8 mouse cellular contexts compared by ENCODE assay signal in the genomic region with DNA sequence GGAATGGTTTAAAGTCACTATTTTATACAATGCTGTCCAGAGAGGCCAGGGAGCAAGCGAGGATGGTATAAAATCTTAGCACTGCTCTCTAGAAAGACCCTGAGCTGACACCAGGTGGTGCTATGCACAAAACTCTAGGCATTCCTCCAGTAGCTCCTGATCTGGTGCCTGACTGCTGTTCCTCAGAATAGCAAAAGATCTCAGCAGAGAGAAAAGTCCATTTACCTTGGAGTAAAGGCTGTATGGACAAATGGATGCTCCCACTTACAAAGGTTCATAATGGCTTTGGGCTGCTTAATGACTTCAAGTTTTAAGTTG.
DNase-seq lines count a peak whose midpoint lies in the region; ATAC-seq and TF ChIP-seq lines count a peak whose summit lies in the region.

No protein-coding gene starts in this region.

- no peaks in the 10 kb centered on the region for H3K36me3 ChIP-seq in heart, postnatal 0 days (replicated peaks; ENCODE audit: control insufficient read depth, insufficient read depth, low read length)
- H3K36me3 ChIP-seq in heart, embryonic 11.5 days (ENCODE audit: control insufficient read depth, insufficient read depth, low read length) = no peaks in the 10 kb centered on the region
- no peaks in the 10 kb centered on the region for H3K36me3 ChIP-seq in forebrain, embryonic 15.5 days
- H3K36me3 ChIP-seq in midbrain, embryonic 13.5 days = no peaks in the 10 kb centered on the region

- no peak overlapping the region for H3K4me3 ChIP-seq in heart, postnatal 0 days (ENCODE audit: low read depth, low read length)
- no peak overlapping the region for H3K4me3 ChIP-seq in heart, embryonic 11.5 days (ENCODE audit: low read depth, low read length)
- no peak overlapping the region for H3K4me3 ChIP-seq in forebrain, embryonic 15.5 days
- no peak overlapping the region for H3K4me3 ChIP-seq in midbrain, embryonic 13.5 days (replicated peaks)

- no peak overlapping the region for H3K4me2 ChIP-seq in heart, postnatal 0 days (ENCODE audit: low read depth, low read length)
- H3K4me2 ChIP-seq in heart, embryonic 11.5 days = no peak overlapping the region
- no peak overlapping the region for H3K4me2 ChIP-seq in forebrain, embryonic 15.5 days (replicated peaks)
- no peak overlapping the region for H3K4me2 ChIP-seq in midbrain, embryonic 13.5 days (replicated peaks)

- WGBS in heart, postnatal 0 days = 62% methylated on average over 1 of the region's 1 CpGs
- WGBS in heart, embryonic 11.5 days (ENCODE audit: insufficient replicate concordance) = 55% methylated on average over 1 of the region's 1 CpGs
- WGBS in forebrain, embryonic 15.5 days = 67% methylated on average over 1 of the region's 1 CpGs
- WGBS in midbrain, embryonic 13.5 days = 56% methylated on average over 1 of the region's 1 CpGs

- H3K27ac ChIP-seq in heart, postnatal 0 days (ENCODE audit: low read depth) = no peak overlapping the region
- no peak overlapping the region for H3K27ac ChIP-seq in heart, embryonic 11.5 days (ENCODE audit: low read depth, low read length)
- H3K27ac ChIP-seq in forebrain, embryonic 15.5 days (replicated peaks) = no peak overlapping the region
- H3K27ac ChIP-seq in midbrain, embryonic 13.5 days = no peak overlapping the region

- TF ChIP-seq EP300 in heart, postnatal 0 days (IDR thresholded peaks at IDR 0.05; ENCODE audit: low read depth) = no peak

- DNase-seq in heart, postnatal 0 days (ENCODE audit: low spot score) = peak; percentile 54
- peak; percentile 82 for DNase-seq in brain, adult 2 months (ENCODE audit: low read depth, low spot score)
- peak; percentile 18 for DNase-seq in kidney, adult 11 months
- DNase-seq in left cerebral cortex, postnatal 25 days (ENCODE audit: low spot score in 2 of 2) = peak; percentile 66 to 85
- DNase-seq in testis, postnatal 14 days (ENCODE audit: low spot score) = peak; percentile 11

- no peak overlapping the region for H3K9ac ChIP-seq in heart, postnatal 0 days (replicated peaks; ENCODE audit: low read depth, low read length)
- no peak overlapping the region for H3K9ac ChIP-seq in heart, embryonic 11.5 days (ENCODE audit: low read depth, low read length)
- H3K9ac ChIP-seq in forebrain, embryonic 15.5 days (replicated peaks) = no peak overlapping the region
- no peak overlapping the region for H3K9ac ChIP-seq in midbrain, embryonic 13.5 days (replicated peaks)

- no peaks in the 10 kb centered on the region for H3K27me3 ChIP-seq in heart, postnatal 0 days (ENCODE audit: control insufficient read depth, insufficient read depth, low read length)
- no peaks in the 10 kb centered on the region for H3K27me3 ChIP-seq in heart, embryonic 11.5 days (ENCODE audit: control insufficient read depth, insufficient read depth, low read length)
- no peaks in the 10 kb centered on the region for H3K27me3 ChIP-seq in forebrain, embryonic 15.5 days
- H3K27me3 ChIP-seq in midbrain, embryonic 13.5 days = no peaks in the 10 kb centered on the region

- no peaks in the 10 kb centered on the region for H3K4me1 ChIP-seq in heart, postnatal 0 days (ENCODE audit: control insufficient read depth, insufficient read depth)
- no peaks in the 10 kb centered on the region for H3K4me1 ChIP-seq in heart, embryonic 11.5 days (ENCODE audit: control insufficient read depth, insufficient read depth, low read length)
- H3K4me1 ChIP-seq in forebrain, embryonic 15.5 days = no peaks in the 10 kb centered on the region
- no peaks in the 10 kb centered on the region for H3K4me1 ChIP-seq in midbrain, embryonic 13.5 days (replicated peaks)

- ATAC-seq in heart, postnatal 0 days (ENCODE audit: insufficient read depth, low read depth) = 0 out of 2 replicates have a peak, but pooled peaks have one; percentile 51
- ATAC-seq in heart, embryonic 11.5 days (replicated peaks; ENCODE audit: insufficient number of reproducible peaks, low FRiP score, low TSS enrichment) = no peak
- ATAC-seq in forebrain, embryonic 15.5 days (replicated peaks) = peak; percentile 85
- ATAC-seq in midbrain, embryonic 13.5 days = peak; percentile 85

- peak; percentile 68 for TF ChIP-seq CTCF in heart, postnatal 0 days (IDR thresholded peaks at IDR 0.05; ENCODE audit: low read depth)

- intact Hi-C loops in left cerebral cortex, postnatal 25 days (cut with DNase I) = loop anchor here (1.0 kb wide), 1 partner anchor 554 kb away; no protein-coding TSS in a partner anchor

- no peaks in the 10 kb centered on the region for H3K9me3 ChIP-seq in heart, postnatal 0 days (replicated peaks; ENCODE audit: control insufficient read depth, low read length)
- H3K9me3 ChIP-seq in heart, embryonic 11.5 days (replicated peaks; ENCODE audit: control insufficient read depth, low read length) = no peaks in the 10 kb centered on the region
- no peaks in the 10 kb centered on the region for H3K9me3 ChIP-seq in forebrain, embryonic 15.5 days
- no peaks in the 10 kb centered on the region for H3K9me3 ChIP-seq in midbrain, embryonic 13.5 days

Comparison
In these comparisons a context has a peak if more than half of its experiments do, and no peak if none do; other contexts are left out.
1. DNase-seq: peak in every context shown above with its lines; median percentile 82 in brain, adult 2 months; 76 in left cerebral cortex, postnatal 25 days; 54 in heart, postnatal 0 days; 18 in kidney, adult 11 months; 11 in testis, postnatal 14 days.